Mouse (Mus musculus) hindbrain, embryonic 14.5 days (tissue): ENCODE data around the gene Olfr1389. TPM values are rescaled to one million over a fixed set of nuclear protein-coding genes. Genes with fewer than 3 reads are reported as not detected.
A peak's percentile ranks its signal among the peaks of the same experiment; 100 is the strongest.
"Not testable (repeated sequence)": the region's sequence is repeated elsewhere in the genome, so short reads cannot be mapped to it uniquely, and the experiment has no call there.

Experiments used
- ATAC-seq: fragments of 200-750 bp; cut with Nextera tagmentation; 2 replicates; pipeline ENCODE4 v1.8.0; 2017; ENCODE audit warnings: moderate number of reproducible peaks, mild to moderate bottlenecking, moderate TSS enrichment, moderate library complexity; ENCODE audit not compliant: low FRiP score
- DNase-seq: peaks from one replicate; pipeline ENCODE4 v3.0.0-alpha.2; 2015; ENCODE audit warnings: low spot score
- H3K27ac ChIP-seq: fragments of 300-500 bp; sonication (generic); 2 replicates; pipeline ENCODE4 v1.5.1; 2014; ENCODE audit warnings: mild to moderate bottlenecking, moderate library complexity
- H3K27me3 ChIP-seq: fragments of 300-500 bp; sonication (generic); 2 replicates; pipeline ENCODE4 v1.6.1; 2014; ENCODE audit warnings: mild to moderate bottlenecking, low read length, mixed read lengths; ENCODE audit not compliant: control insufficient read depth, insufficient read depth
- H3K36me3 ChIP-seq: fragments of 300-500 bp; sonication (generic); replicated peaks from 2 replicates; pipeline ENCODE4 v1.6.1; 2014; ENCODE audit not compliant: control insufficient read depth, insufficient read depth
- H3K4me1 ChIP-seq: fragments of 300-500 bp; sonication (generic); replicated peaks from 2 replicates; pipeline ENCODE4 v1.6.1; 2014; ENCODE audit warnings: antibody characterized with exemption, low read length, mixed read lengths; ENCODE audit not compliant: control insufficient read depth, insufficient read depth
- H3K4me2 ChIP-seq: fragments of 300-500 bp; sonication (generic); replicated peaks from 2 replicates; pipeline ENCODE4 v1.6.1; 2014; ENCODE audit warnings: mild to moderate bottlenecking, moderate library complexity
- H3K4me3 ChIP-seq: fragments of 300-500 bp; sonication (generic); replicated peaks from 2 replicates; pipeline ENCODE4 v1.5.1; 2014; ENCODE audit warnings: mild to moderate bottlenecking, low read length
- H3K9ac ChIP-seq: fragments of 300-500 bp; sonication (generic); 2 replicates; pipeline ENCODE4 v1.6.1; 2014
- H3K9me3 ChIP-seq: fragments of 300-500 bp; sonication (generic); 2 replicates; pipeline ENCODE4 v1.6.1; 2016; ENCODE audit warnings: low read length; ENCODE audit not compliant: control insufficient read depth
- WGBS: fragments of 180-500 bp; shearing (Covaris S2); extraction: QIAGEN DNeasy Blood & Tissue Kit; methylation state at CpG from one replicate; pipeline ENCODE4 v1.1.7; 2014; 5-methylcytosine and 5-hydroxymethylcytosine counted together
- polyA plus RNA-seq: library from polyadenylated mRNA; unstranded; fragments of >200 nt; fragmentation: Nextera tagmentation; extraction: Ambion mirVana; gene quantifications from 2 replicates; pipeline ENCODE4 v1.2.1, GENCODE M21; 2014

Olfr1389 gene
- not detected in 2 replicates for polyA plus RNA-seq

GRCm38 (mm10) chr11:49422767-49423166 is at the start of gene Olfr1389:
TSS of gene Olfr1389 (plus strand) at chr11:49423067.
- no peak within 1 kb of the TSS for H3K4me2 ChIP-seq
- H3K27me3 ChIP-seq = no peaks in the 10 kb centered on the region
- H3K27ac ChIP-seq = no peak within 1 kb of the TSS
- WGBS = 94% methylated on average over 2 of the region's 2 CpGs
- no peak within 1 kb of the TSS for H3K4me3 ChIP-seq
- H3K4me1 ChIP-seq = no peaks in the 10 kb centered on the region
- H3K9me3 ChIP-seq = no peaks in the 10 kb centered on the region
- DNase-seq (no peak), ATAC-seq (no peak)
- no peaks in the 10 kb centered on the region for H3K36me3 ChIP-seq
- H3K9ac ChIP-seq = no peak within 1 kb of the TSS

GRCm38 (mm10) chr11:49383133-49383532 is 39.7 kb upstream of the Olfr1389 start:
- Histone ChIP-seq H3K4me3 (no peak overlapping the region), H3K9ac (no peak overlapping the region), H3K4me2 (no peak overlapping the region), H3K4me1 (no peaks in the 10 kb centered on the region), H3K36me3 (no peaks in the 10 kb centered on the region), H3K27ac (no peak overlapping the region), H3K27me3 (no peaks in the 10 kb centered on the region), H3K9me3 (no peaks in the 10 kb centered on the region)
- DNase-seq (no peak), ATAC-seq (no peak)

- not testable (repeated sequence) for H3K27ac ChIP-seq, ATAC-seq, H3K4me2 ChIP-seq, DNase-seq, H3K36me3 ChIP-seq, H3K4me3 ChIP-seq, H3K4me1 ChIP-seq, H3K9me3 ChIP-seq, H3K27me3 ChIP-seq, H3K9ac ChIP-seq
- WGBS = 91% methylated on average over 7 of the region's 7 CpGs
Observed at GRCm38 (mm10) chr11:49386118-49386517, 36.7 kb upstream of the Olfr1389 start.

GRCm38 (mm10) chr11:49392707-49393106 is 30.2 kb upstream of the Olfr1389 start:
- H3K36me3 ChIP-seq, ATAC-seq: not testable (repeated sequence)
- 86% methylated on average over 1 of the region's 1 CpGs for WGBS

GRCm38 (mm10) chr11:49406784-49407183 is 16.1 kb upstream of the Olfr1389 start:
- Histone ChIP-seq H3K36me3 (no peaks in the 10 kb centered on the region), H3K4me2 (no peak overlapping the region), H3K4me1 (no peaks in the 10 kb centered on the region), H3K27me3 (no peaks in the 10 kb centered on the region), H3K4me3 (no peak overlapping the region), H3K9me3 (no peaks in the 10 kb centered on the region), H3K9ac (no peak overlapping the region), H3K27ac (no peak overlapping the region)
- WGBS = 83% methylated on average over 3 of the region's 3 CpGs
- no peak for DNase-seq
- ATAC-seq = no peak

More at GRCm38 (mm10) chr11:49392707-49393106, 30.2 kb upstream of the Olfr1389 start:
- H3K9ac ChIP-seq, H3K9me3 ChIP-seq, H3K27me3 ChIP-seq, H3K4me1 ChIP-seq, H3K4me2 ChIP-seq, H3K4me3 ChIP-seq, DNase-seq, H3K27ac ChIP-seq: not testable (repeated sequence)

- ATAC-seq (no peak), DNase-seq (peak; percentile 34)
- Histone ChIP-seq H3K36me3 (no peaks in the 10 kb centered on the region), H3K27me3 (no peaks in the 10 kb centered on the region), H3K4me3 (no peak overlapping the region), H3K9ac (no peak overlapping the region), H3K27ac (no peak overlapping the region), H3K4me1 (no peaks in the 10 kb centered on the region), H3K9me3 (0 out of 2 replicates have a peak, but pooled peaks cover 3% of the 10 kb centered on the region), H3K4me2 (no peak overlapping the region)
- 38% methylated on average over 1 of the region's 1 CpGs for WGBS
Observed at GRCm38 (mm10) chr11:49410540-49410939, 12.3 kb upstream of the Olfr1389 start.

GRCm38 (mm10) chr11:49425257-49425927 is 2.5 kb downstream of the Olfr1389 start:
- no peak overlapping the region for H3K4me3 ChIP-seq
- 96% methylated on average over 1 of the region's 1 CpGs for WGBS
- H3K9me3 ChIP-seq = no peaks in the 10 kb centered on the region
- no peaks in the 10 kb centered on the region for H3K27me3 ChIP-seq
- H3K27ac ChIP-seq = no peak overlapping the region
- no peak overlapping the region for H3K4me2 ChIP-seq
- DNase-seq (no peak), ATAC-seq (no peak)
- H3K9ac ChIP-seq = no peak overlapping the region
- H3K4me1 ChIP-seq = no peaks in the 10 kb centered on the region
- no peaks in the 10 kb centered on the region for H3K36me3 ChIP-seq

- 90% methylated on average over 2 of the region's 2 CpGs for WGBS
- no peak overlapping the region for H3K4me2 ChIP-seq
- no peak for ATAC-seq
- H3K9me3 ChIP-seq = 0 out of 2 replicates have a peak, but pooled peaks cover 3% of the 10 kb centered on the region
- DNase-seq = no peak
- H3K27ac ChIP-seq = no peak overlapping the region
- H3K36me3 ChIP-seq = no peaks in the 10 kb centered on the region
- H3K9ac ChIP-seq = no peak overlapping the region
- H3K4me1 ChIP-seq = no peaks in the 10 kb centered on the region
- no peaks in the 10 kb centered on the region for H3K27me3 ChIP-seq
- H3K4me3 ChIP-seq = no peak overlapping the region
Observed at GRCm38 (mm10) chr11:49429641-49430040, 6.8 kb downstream of the Olfr1389 start.

GRCm38 (mm10) chr11:49436411-49436810 is 13.5 kb downstream of the Olfr1389 start, which contains the start of gene Olfr1388:
TSS of gene Olfr1388 (plus strand) at chr11:49436624.
- no peak within 1 kb of the TSS for H3K9ac ChIP-seq
- DNase-seq (no peak), ATAC-seq (no peak)
- WGBS = 68% methylated on average over 3 of the region's 3 CpGs
- H3K27ac ChIP-seq = no peak within 1 kb of the TSS
- no peak within 1 kb of the TSS for H3K4me2 ChIP-seq
- H3K4me1 ChIP-seq = no peaks in the 10 kb centered on the region
- no peaks in the 10 kb centered on the region for H3K36me3 ChIP-seq
- 0 out of 2 replicates have a peak, but pooled peaks cover 3% of the 10 kb centered on the region for H3K9me3 ChIP-seq
- H3K4me3 ChIP-seq = no peak within 1 kb of the TSS
- H3K27me3 ChIP-seq = no peaks in the 10 kb centered on the region
